Mouse (Mus musculus): ENCODE results near the gene Olfr1287. TPM values are rescaled to one million over a fixed set of nuclear protein-coding genes. Genes with fewer than 3 reads are reported as not detected.

Gene Olfr1287
- polyA plus RNA-seq (2014; fragmentation: Nextera tagmentation; extraction: Ambion mirVana): not detected in 2 replicates

DNA sequence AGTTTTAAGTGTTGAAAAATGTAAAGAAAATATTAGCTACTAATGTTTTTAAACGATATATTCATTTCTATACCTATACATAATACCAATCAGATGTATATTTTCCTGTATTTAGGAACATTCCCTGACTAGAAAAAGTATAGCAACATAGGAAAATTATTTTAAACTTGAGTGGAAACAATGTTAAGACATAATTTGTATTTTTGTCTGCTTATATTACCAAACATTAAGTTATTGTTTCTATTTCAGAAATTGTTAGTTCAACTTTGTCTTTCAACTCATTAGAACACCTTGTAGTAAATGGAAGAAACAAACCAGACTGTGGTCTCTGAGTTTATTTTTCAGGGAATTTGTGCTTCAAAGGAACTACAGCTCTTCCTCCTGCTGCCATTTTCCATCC lies at the start of gene Olfr1287:
Gene Olfr1287, plus strand, starts transcription at position 301 of the 400 bp plus-strand sequence.
- H3K9ac ChIP-seq (ENCODE audit: low read depth, low read length): no peak within 1 kb of the TSS
- H3K36me3 ChIP-seq (ENCODE audit: control insufficient read depth, insufficient read depth, low read length): no peaks in the 10 kb centered on the region
- ATAC-seq (ENCODE audit: low FRiP score) (no peak), DNase-seq (ENCODE audit: low spot score) (no peak)
- no peaks in the 10 kb centered on the region for H3K4me1 ChIP-seq (replicated peaks; ENCODE audit: control insufficient read depth, insufficient read depth, low read length)
- no peaks in the 10 kb centered on the region for H3K27me3 ChIP-seq (ENCODE audit: control insufficient read depth, insufficient read depth, low read length)
- H3K27ac ChIP-seq (ENCODE audit: low read depth, low read length): no peak within 1 kb of the TSS
- 86% methylated on average over 1 of the region's 1 CpGs for WGBS
- no peaks in the 10 kb centered on the region for H3K9me3 ChIP-seq (ENCODE audit: control insufficient read depth, low read length)
- H3K4me3 ChIP-seq (ENCODE audit: low read depth, low read length): no peak within 1 kb of the TSS
- H3K4me2 ChIP-seq (replicated peaks; ENCODE audit: low read depth, low read length): no peak within 1 kb of the TSS

DNA sequence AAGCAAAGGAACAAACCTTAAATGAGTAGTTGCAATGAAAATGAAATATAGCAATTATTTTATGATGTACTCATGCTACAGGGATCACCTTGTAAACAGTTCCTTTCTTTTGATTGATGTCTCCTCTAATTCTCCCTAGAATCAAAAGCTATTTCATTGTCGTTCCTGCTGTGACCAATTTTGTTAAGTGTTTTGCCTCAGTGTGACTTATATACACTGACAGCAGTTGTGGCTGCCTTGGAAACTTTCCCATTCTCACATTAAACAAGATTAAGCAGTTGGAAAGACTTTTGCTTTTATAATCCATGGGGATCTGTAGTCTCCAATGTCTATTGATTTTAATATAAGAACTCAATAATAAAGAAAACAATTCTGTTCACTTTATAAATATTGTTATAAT lies 26.0 kb upstream of the Olfr1287 start, which contains the start of gene Olfr1286:
Gene Olfr1286, minus strand, starts transcription at position 185 of the 400 bp plus-strand sequence.
- Histone ChIP-seq H3K4me1 (replicated peaks; ENCODE audit: control insufficient read depth, insufficient read depth, low read length) (no peaks in the 10 kb centered on the region), H3K4me2 (replicated peaks; ENCODE audit: low read depth, low read length) (no peak within 1 kb of the TSS), H3K36me3 (ENCODE audit: control insufficient read depth, insufficient read depth, low read length) (no peaks in the 10 kb centered on the region), H3K9ac (ENCODE audit: low read depth, low read length) (no peak within 1 kb of the TSS), H3K27me3 (ENCODE audit: control insufficient read depth, insufficient read depth, low read length) (no peaks in the 10 kb centered on the region), H3K9me3 (ENCODE audit: control insufficient read depth, low read length) (no peaks in the 10 kb centered on the region), H3K27ac (ENCODE audit: low read depth, low read length) (no peak within 1 kb of the TSS), H3K4me3 (ENCODE audit: low read depth, low read length) (no peak within 1 kb of the TSS)
- WGBS: 77% methylated on average over 1 of the region's 1 CpGs
- ATAC-seq (ENCODE audit: low FRiP score): no peak
- DNase-seq (ENCODE audit: low spot score): no peak

DNA sequence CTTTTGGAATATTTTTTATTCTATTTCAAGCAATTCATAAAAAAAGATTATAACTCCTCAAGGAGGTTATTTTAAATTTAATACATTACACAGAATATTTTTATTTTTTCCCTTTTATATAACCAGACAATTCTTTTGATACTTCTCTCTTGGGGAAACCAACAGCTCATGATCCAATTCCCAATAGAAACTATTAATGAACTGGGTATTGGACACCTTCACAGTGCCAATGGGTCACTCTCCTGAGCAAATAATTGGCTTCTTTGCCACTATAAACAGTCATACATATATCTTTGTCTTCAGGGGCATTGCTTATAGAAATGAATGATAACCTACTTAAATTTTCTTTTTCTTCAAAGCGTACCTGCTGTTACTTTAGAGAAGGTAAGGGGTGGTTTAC lies 24.9 kb downstream of the Olfr1287 start, which contains the start of gene Olfr1288:
Gene Olfr1288, plus strand, starts transcription at position 301 of the 400 bp plus-strand sequence.
- no peaks in the 10 kb centered on the region for H3K9me3 ChIP-seq (ENCODE audit: control insufficient read depth, low read length)
- no peak within 1 kb of the TSS for H3K9ac ChIP-seq (ENCODE audit: low read depth, low read length)
- DNase-seq (ENCODE audit: low spot score): no peak
- no peak within 1 kb of the TSS for H3K4me2 ChIP-seq (replicated peaks; ENCODE audit: low read depth, low read length)
- no peak within 1 kb of the TSS for H3K27ac ChIP-seq (ENCODE audit: low read depth, low read length)
- no peaks in the 10 kb centered on the region for H3K4me1 ChIP-seq (replicated peaks; ENCODE audit: control insufficient read depth, insufficient read depth, low read length)
- ATAC-seq (ENCODE audit: low FRiP score): no peak
- WGBS: 91% methylated on average over 1 of the region's 1 CpGs
- no peaks in the 10 kb centered on the region for H3K36me3 ChIP-seq (ENCODE audit: control insufficient read depth, insufficient read depth, low read length)
- H3K4me3 ChIP-seq (ENCODE audit: low read depth, low read length): no peak within 1 kb of the TSS
- H3K27me3 ChIP-seq (ENCODE audit: control insufficient read depth, insufficient read depth, low read length): no peaks in the 10 kb centered on the region

DNA sequence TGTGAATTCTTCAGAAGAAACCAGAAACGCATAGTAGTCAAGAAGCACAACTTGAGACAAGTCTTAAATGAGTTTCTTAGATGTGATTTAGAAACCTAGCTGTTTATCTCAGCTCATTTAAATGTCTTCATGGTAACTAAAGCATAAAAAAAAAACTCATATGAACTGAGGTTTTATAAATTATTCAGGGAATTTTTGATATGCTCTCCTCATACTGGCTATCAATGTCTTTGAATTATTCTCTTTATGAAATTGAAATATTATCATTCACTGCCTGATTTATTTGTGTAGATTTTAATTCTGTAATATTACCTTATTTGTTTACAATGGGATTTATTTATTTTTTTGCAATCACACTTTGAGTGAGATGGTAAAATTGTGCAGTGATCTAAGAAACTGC lies 31.6 kb downstream of the Olfr1287 start, which contains the start of gene Olfr1289:
Gene Olfr1289, plus strand, starts transcription at position 301 of the 400 bp plus-strand sequence.
- H3K9ac ChIP-seq (ENCODE audit: low read depth, low read length): no peak within 1 kb of the TSS
- no peak within 1 kb of the TSS for H3K27ac ChIP-seq (ENCODE audit: low read depth, low read length)
- no peaks in the 10 kb centered on the region for H3K36me3 ChIP-seq (ENCODE audit: control insufficient read depth, insufficient read depth, low read length)
- WGBS: 80% methylated on average over 1 of the region's 1 CpGs
- DNase-seq (ENCODE audit: low spot score): no peak
- no peaks in the 10 kb centered on the region for H3K9me3 ChIP-seq (ENCODE audit: control insufficient read depth, low read length)
- H3K4me1 ChIP-seq (replicated peaks; ENCODE audit: control insufficient read depth, insufficient read depth, low read length): no peaks in the 10 kb centered on the region
- no peak within 1 kb of the TSS for H3K4me3 ChIP-seq (ENCODE audit: low read depth, low read length)
- ATAC-seq (ENCODE audit: low FRiP score): no peak
- no peak within 1 kb of the TSS for H3K4me2 ChIP-seq (replicated peaks; ENCODE audit: low read depth, low read length)
- no peaks in the 10 kb centered on the region for H3K27me3 ChIP-seq (ENCODE audit: control insufficient read depth, insufficient read depth, low read length)

DNA sequence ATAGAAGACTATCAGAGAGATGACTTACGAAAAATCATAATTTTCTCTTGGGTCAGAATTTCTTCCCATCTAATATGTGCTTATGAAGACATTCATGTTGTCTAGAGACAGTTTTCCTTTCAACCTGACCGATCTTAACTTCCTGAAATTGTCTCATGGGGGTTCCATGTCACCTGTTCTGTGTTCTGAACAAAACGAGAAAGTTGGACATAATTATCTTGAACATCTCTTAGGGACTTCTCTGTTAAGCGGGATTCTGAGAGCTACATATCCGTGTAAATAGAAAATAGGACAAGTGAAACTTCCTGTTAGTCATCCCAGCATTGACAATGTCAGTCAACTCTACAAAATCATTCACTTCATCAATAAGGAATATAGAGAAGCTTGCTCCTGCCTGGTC lies 44.8 kb downstream of the Olfr1287 start, which contains the start of gene Olfr1290:
Gene Olfr1290, minus strand, starts transcription at position 101 of the 400 bp plus-strand sequence.
- no peaks in the 10 kb centered on the region for H3K27me3 ChIP-seq (ENCODE audit: control insufficient read depth, insufficient read depth, low read length)
- no peak within 1 kb of the TSS for H3K4me2 ChIP-seq (replicated peaks; ENCODE audit: low read depth, low read length)
- H3K27ac ChIP-seq (ENCODE audit: low read depth, low read length): no peak within 1 kb of the TSS
- DNase-seq (ENCODE audit: low spot score) (no peak), ATAC-seq (ENCODE audit: low FRiP score) (no peak)
- H3K4me3 ChIP-seq (ENCODE audit: low read depth, low read length): no peak within 1 kb of the TSS
- H3K4me1 ChIP-seq (replicated peaks; ENCODE audit: control insufficient read depth, insufficient read depth, low read length): no peaks in the 10 kb centered on the region
- H3K9ac ChIP-seq (ENCODE audit: low read depth, low read length): no peak within 1 kb of the TSS
- 82% methylated on average over 5 of the region's 5 CpGs for WGBS
- no peaks in the 10 kb centered on the region for H3K9me3 ChIP-seq (ENCODE audit: control insufficient read depth, low read length)
- no peaks in the 10 kb centered on the region for H3K36me3 ChIP-seq (ENCODE audit: control insufficient read depth, insufficient read depth, low read length)

DNA sequence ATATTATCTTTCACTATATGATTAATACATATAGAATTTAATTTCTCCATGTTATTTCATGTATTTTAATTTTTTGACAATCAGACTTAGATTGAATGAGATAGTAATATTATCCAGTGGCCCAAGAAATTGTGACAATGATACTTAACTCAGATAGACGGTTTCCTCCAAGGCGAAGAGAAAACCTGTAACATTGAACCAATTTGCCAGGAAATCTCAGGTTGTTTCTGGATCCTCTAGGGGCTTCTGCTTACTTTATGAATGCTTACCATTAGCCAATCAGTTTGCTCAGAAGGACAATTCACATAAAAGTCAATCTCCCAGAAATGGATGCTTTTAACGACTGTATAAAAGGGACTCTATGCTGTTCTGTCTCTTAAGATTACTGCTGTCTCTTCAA lies 47.9 kb downstream of the Olfr1287 start, which contains the start of gene Olfr1291-ps1:
Gene Olfr1291-ps1, plus strand, starts transcription at position 301 of the 400 bp plus-strand sequence.
- DNase-seq (ENCODE audit: low spot score): no peak
- ATAC-seq (ENCODE audit: low FRiP score): no peak
- no peaks in the 10 kb centered on the region for H3K4me1 ChIP-seq (replicated peaks; ENCODE audit: control insufficient read depth, insufficient read depth, low read length)
- no peak within 1 kb of the TSS for H3K9ac ChIP-seq (ENCODE audit: low read depth, low read length)
- no peaks in the 10 kb centered on the region for H3K36me3 ChIP-seq (ENCODE audit: control insufficient read depth, insufficient read depth, low read length)
- no peak within 1 kb of the TSS for H3K27ac ChIP-seq (ENCODE audit: low read depth, low read length)
- WGBS: 93% methylated on average over 3 of the region's 3 CpGs
- no peaks in the 10 kb centered on the region for H3K27me3 ChIP-seq (ENCODE audit: control insufficient read depth, insufficient read depth, low read length)
- no peak within 1 kb of the TSS for H3K4me3 ChIP-seq (ENCODE audit: low read depth, low read length)
- no peak within 1 kb of the TSS for H3K4me2 ChIP-seq (replicated peaks; ENCODE audit: low read depth, low read length)
- no peaks in the 10 kb centered on the region for H3K9me3 ChIP-seq (ENCODE audit: control insufficient read depth, low read length)

Other genes starting within 250 kb of the Olfr1287 start
- gene 4930430A15Rik, start 219.5 kb upstream of the Olfr1287 start, polyA plus RNA-seq (2014; fragmentation: Nextera tagmentation; extraction: Ambion mirVana): not detected in 2 replicates
- gene Olfr1275, start 213.9 kb upstream of the Olfr1287 start, polyA plus RNA-seq (2014; fragmentation: Nextera tagmentation; extraction: Ambion mirVana): not detected in 2 replicates
- gene Olfr1276, start 194.6 kb upstream of the Olfr1287 start, polyA plus RNA-seq (2014; fragmentation: Nextera tagmentation; extraction: Ambion mirVana): not detected in 2 replicates
- gene Olfr1277, start 175.0 kb upstream of the Olfr1287 start, polyA plus RNA-seq (2014; fragmentation: Nextera tagmentation; extraction: Ambion mirVana): not detected in 2 replicates
- not detected in 2 replicates for gene Olfr1278, start 159.0 kb upstream of the Olfr1287 start, polyA plus RNA-seq (2014; fragmentation: Nextera tagmentation; extraction: Ambion mirVana)
- not detected in 2 replicates for gene Olfr1279, start 148.5 kb upstream of the Olfr1287 start, polyA plus RNA-seq (2014; fragmentation: Nextera tagmentation; extraction: Ambion mirVana)
- gene Olfr1280, start 135.1 kb upstream of the Olfr1287 start, polyA plus RNA-seq (2014; fragmentation: Nextera tagmentation; extraction: Ambion mirVana): not detected in 2 replicates
- gene Olfr1281, start 122.6 kb upstream of the Olfr1287 start, polyA plus RNA-seq (2014; fragmentation: Nextera tagmentation; extraction: Ambion mirVana): not detected in 2 replicates
- gene Olfr1282, start 113.1 kb upstream of the Olfr1287 start, polyA plus RNA-seq (2014; fragmentation: Nextera tagmentation; extraction: Ambion mirVana): not detected in 2 replicates
- not detected in 2 replicates for gene Olfr1283, start 82.4 kb upstream of the Olfr1287 start, polyA plus RNA-seq (2014; fragmentation: Nextera tagmentation; extraction: Ambion mirVana)
- not detected in 2 replicates for gene Olfr1284, start 73.6 kb upstream of the Olfr1287 start, polyA plus RNA-seq (2014; fragmentation: Nextera tagmentation; extraction: Ambion mirVana)
- gene Olfr1286, start 26.0 kb upstream of the Olfr1287 start, polyA plus RNA-seq (2014; fragmentation: Nextera tagmentation; extraction: Ambion mirVana): not detected in 2 replicates
- gene Olfr1288, start 25.0 kb downstream of the Olfr1287 start, polyA plus RNA-seq (2014; fragmentation: Nextera tagmentation; extraction: Ambion mirVana): not detected in 2 replicates
- gene Olfr1289, start 31.7 kb downstream of the Olfr1287 start, polyA plus RNA-seq (2014; fragmentation: Nextera tagmentation; extraction: Ambion mirVana): not detected in 2 replicates
- gene Olfr1290, start 44.7 kb downstream of the Olfr1287 start, polyA plus RNA-seq (2014; fragmentation: Nextera tagmentation; extraction: Ambion mirVana): 0.08 TPM in 1 of 2 replicates, not detected in the other
- not detected in 2 replicates for gene Olfr1291-ps1, start 48.0 kb downstream of the Olfr1287 start, polyA plus RNA-seq (2014; fragmentation: Nextera tagmentation; extraction: Ambion mirVana)
- gene Olfr1293-ps, start 76.1 kb downstream of the Olfr1287 start, polyA plus RNA-seq (2014; fragmentation: Nextera tagmentation; extraction: Ambion mirVana): not detected in 2 replicates
- gene Olfr1294, start 91.1 kb downstream of the Olfr1287 start, polyA plus RNA-seq (2014; fragmentation: Nextera tagmentation; extraction: Ambion mirVana): not detected in 2 replicates
- gene Olfr1295, start 120.5 kb downstream of the Olfr1287 start, polyA plus RNA-seq (2014; fragmentation: Nextera tagmentation; extraction: Ambion mirVana): not detected in 2 replicates
- gene Olfr1297, start 177.4 kb downstream of the Olfr1287 start, polyA plus RNA-seq (2014; fragmentation: Nextera tagmentation; extraction: Ambion mirVana): not detected in 2 replicates
- gene Olfr1298, start 200.1 kb downstream of the Olfr1287 start, polyA plus RNA-seq (2014; fragmentation: Nextera tagmentation; extraction: Ambion mirVana): not detected in 2 replicates
- gene Olfr1299, start 212.3 kb downstream of the Olfr1287 start, polyA plus RNA-seq (2014; fragmentation: Nextera tagmentation; extraction: Ambion mirVana): not detected in 2 replicates

Data from hindbrain, embryonic 11.5 days (tissue).